Mouse (Mus musculus) embryonic stem cell, embryonic (primary cell): ENCODE results near the gene Prickle4.

ENCODE experiments used
- CTCF ChIA-PET, 4 experiments: fragments of 300-600 bp in 2 of 4; fragments of 350-600 bp in 2 of 4; sonication (Branson Sonifier 250); formaldehyde crosslinking; loops; one replicate each; lab custom pipeline; 2022; ENCODE audit warnings: inconsistent platforms in 2 of 4; lab: Charles Lee
- POLR2A ChIA-PET, 4 experiments: fragments of 300-600 bp in 2 of 4; fragments of 350-600 bp in 2 of 4; sonication (Branson Sonifier 250); formaldehyde crosslinking; loops; one replicate each; lab custom pipeline; 2022; ENCODE audit warnings: antibody characterized with exemption in 4 of 4, inconsistent platforms in 1 of 4; lab: Charles Lee

The Prickle4 gene

GRCm38 (mm10) chr17:47715037-47715436 lies 20.5 kb upstream of the Prickle4 start:
- CTCF ChIA-PET: interaction anchor here in 2 of 4 experiments (0.7 to 2.0 kb wide), 4 partner anchors 16 to 105 kb away, joined by 3 to 4 read pairs (median 3); partner anchors contain the start of gene Tfeb (in 1 of the 2)
- POLR2A ChIA-PET: interaction anchor here in 2 of 4 experiments (0.8 to 4.5 kb wide), 10 partner anchors 9 to 213 kb away, joined by 3 to 46 read pairs (median 10); partner anchors contain the start of genes Pgc (in 1 of the 2), Taf8 (in 1 of the 2) and Tfeb (in 1 of the 2)

- ChIA-PET POLR2A (interaction anchor here in 3 of 4 experiments (0.6 to 4.5 kb wide), 37 partner anchors 8 to 1009 kb away, joined by 3 to 46 read pairs (median 4); partner anchors contain the start of genes Pgc (in 3 of the 3) and Tfeb (in 1 of the 3)), CTCF (interaction anchor here (0.6 to 1.8 kb wide), 8 partner anchors 8 to 413 kb away, joined by 3 to 12 read pairs (median 4); no protein-coding TSS in a partner anchor)
Observed at GRCm38 (mm10) chr17:47712889-47713571, 18.5 kb upstream of the Prickle4 start.

- ChIA-PET CTCF (interaction anchor here in 3 of 4 experiments (0.6 to 1.2 kb wide), 9 partner anchors 8 to 390 kb away, joined by 3 to 5 read pairs (median 3); partner anchors contain the start of gene Tfeb (in 1 of the 3)), POLR2A (interaction anchor here in 3 of 4 experiments (0.6 to 4.5 kb wide), 20 partner anchors 8 to 705 kb away, joined by 3 to 46 read pairs (median 5); partner anchors contain the start of genes Gm21981 (in 1 of the 3), Pgc (in 1 of the 3), Prickle4 (in 1 of the 3) and Tfeb (in 1 of the 3))
Observed at GRCm38 (mm10) chr17:47711883-47712282, 17.3 kb upstream of the Prickle4 start.

- CTCF ChIA-PET: interaction anchor here in 2 of 4 experiments (0.7 to 0.9 kb wide), 3 partner anchors 10 to 188 kb away, joined by 3 to 5 read pairs (median 5); no protein-coding TSS in a partner anchor
- POLR2A ChIA-PET: interaction anchor here in 3 of 4 experiments (0.6 to 2.2 kb wide), 17 partner anchors 9 to 300 kb away, joined by 3 to 14 read pairs (median 4); partner anchors contain the start of gene Taf8 (in 1 of the 3)
Observed at GRCm38 (mm10) chr17:47710036-47710435, 15.5 kb upstream of the Prickle4 start.

GRCm38 (mm10) chr17:47708972-47709371 lies 14.4 kb upstream of the Prickle4 start:
- POLR2A ChIA-PET: interaction anchor here (0.6 to 2.2 kb wide), 18 partner anchors 8 to 905 kb away, joined by 3 to 14 read pairs (median 4); partner anchors contain the start of gene Taf8 (in 1 of the 4)
- CTCF ChIA-PET: interaction anchor here in 3 of 4 experiments (0.6 to 0.9 kb wide), 5 partner anchors 11 to 402 kb away, joined by 3 read pairs; no protein-coding TSS in a partner anchor

GRCm38 (mm10) chr17:47707961-47708360 lies 13.4 kb upstream of the Prickle4 start:
- ChIA-PET POLR2A (interaction anchor here in 3 of 4 experiments (0.6 to 4.8 kb wide), 11 partner anchors 8 to 79 kb away, joined by 3 to 28 read pairs (median 6); partner anchors contain the start of genes Gm21981 (in 1 of the 3), Prickle4 (in 1 of the 3) and Tfeb (in 1 of the 3)), CTCF (interaction anchor here in 1 of 4 experiments (0.7 kb wide), 1 partner anchor 23 kb away, joined by 3 read pairs; no protein-coding TSS in a partner anchor)

- CTCF ChIA-PET: interaction anchor here in 3 of 4 experiments (0.5 to 1.3 kb wide), 5 partner anchors 23 to 80 kb away, joined by 3 to 6 read pairs (median 3); no protein-coding TSS in a partner anchor
- POLR2A ChIA-PET: interaction anchor here (0.6 to 4.8 kb wide), 22 partner anchors 10 to 204 kb away, joined by 3 to 51 read pairs (median 6); partner anchors contain the start of genes Frs3 (in 2 of the 4), Pgc (in 2 of the 4), Taf8 (in 1 of the 4) and Tfeb (in 1 of the 4)
Observed at GRCm38 (mm10) chr17:47706196-47706595, 11.7 kb upstream of the Prickle4 start.

GRCm38 (mm10) chr17:47704692-47705091 lies 10.2 kb upstream of the Prickle4 start:
- CTCF ChIA-PET: interaction anchor here (0.5 to 2.6 kb wide), 26 partner anchors 9 to 396 kb away, joined by 3 to 12 read pairs (median 3); partner anchors contain the start of genes Gm21981 (in 3 of the 4), Prickle4 (in 3 of the 4), Pgc (in 1 of the 4) and Tfeb (in 1 of the 4)

GRCm38 (mm10) chr17:47703556-47703955 lies 9.0 kb upstream of the Prickle4 start:
- POLR2A ChIA-PET: interaction anchor here in 3 of 4 experiments (0.5 to 4.8 kb wide), 33 partner anchors 8 to 889 kb away, joined by 3 to 51 read pairs (median 5); partner anchors contain the start of genes Frs3 (in 2 of the 3), Pgc (in 2 of the 3), Tfeb (in 2 of the 3) and Gm21981 (in 1 of the 3)

More at GRCm38 (mm10) chr17:47704692-47705091, 10.2 kb upstream of the Prickle4 start:
- POLR2A ChIA-PET: interaction anchor here in 3 of 4 experiments (0.5 to 4.8 kb wide), 52 partner anchors 9 to 1060 kb away, joined by 3 to 51 read pairs (median 4); partner anchors contain the start of genes Frs3 (in 2 of the 3), Gm21981 (in 2 of the 3), Pgc (in 2 of the 3) and Prickle4 (in 2 of the 3)

GRCm38 (mm10) chr17:47702548-47703345 lies 8.2 kb upstream of the Prickle4 start:
- ChIA-PET CTCF (interaction anchor here in 3 of 4 experiments (0.6 to 2.6 kb wide), 7 partner anchors 8 to 562 kb away, joined by 3 to 12 read pairs (median 3); partner anchors contain the start of genes Frs3 (in 1 of the 3), Gm21981 (in 1 of the 3) and Prickle4 (in 1 of the 3)), POLR2A (interaction anchor here in 3 of 4 experiments (0.6 to 4.8 kb wide), 29 partner anchors 8 to 551 kb away, joined by 3 to 51 read pairs (median 5); partner anchors contain the start of genes Frs3 (in 2 of the 3), Tfeb (in 2 of the 3), Gm21981 (in 1 of the 3) and Pgc (in 1 of the 3))

More at GRCm38 (mm10) chr17:47703556-47703955, 9.0 kb upstream of the Prickle4 start:
- CTCF ChIA-PET: interaction anchor here (0.9 to 2.6 kb wide), 9 partner anchors 8 to 37 kb away, joined by 3 to 12 read pairs (median 3); partner anchors contain the start of genes Gm21981 (in 2 of the 4), Prickle4 (in 2 of the 4) and Frs3 (in 1 of the 4)

- ChIA-PET CTCF (interaction anchor here (0.6 to 1.3 kb wide), 4 partner anchors 54 to 561 kb away, joined by 3 to 5 read pairs (median 3); no protein-coding TSS in a partner anchor), POLR2A (interaction anchor here in 3 of 4 experiments (0.6 to 3.7 kb wide), 14 partner anchors 9 to 309 kb away, joined by 3 to 22 read pairs (median 4); partner anchors contain the start of gene Tfeb (in 1 of the 3))
Observed at GRCm38 (mm10) chr17:47701793-47702192, 7.3 kb upstream of the Prickle4 start.

GRCm38 (mm10) chr17:47699055-47699454 lies 4.5 kb upstream of the Prickle4 start:
- CTCF ChIA-PET: interaction anchor here in 2 of 4 experiments (0.6 to 1.2 kb wide), 3 partner anchors 8 to 207 kb away, joined by 3 to 4 read pairs (median 4); no protein-coding TSS in a partner anchor
- POLR2A ChIA-PET: interaction anchor here in 2 of 4 experiments (1.1 to 3.7 kb wide), 7 partner anchors 10 to 41 kb away, joined by 3 to 22 read pairs (median 10); partner anchors contain the start of genes Frs3 (in 1 of the 2), Tfeb (in 1 of the 2) and Tomm6 (in 1 of the 2)

- CTCF ChIA-PET: no interaction called here
- POLR2A ChIA-PET: interaction anchor here in 3 of 4 experiments (1.1 to 3.0 kb wide), 7 partner anchors 9 to 53 kb away, joined by 3 to 12 read pairs (median 10); partner anchors contain the start of genes Tomm6 (in 2 of the 3) and Frs3 (in 1 of the 3)
Observed at GRCm38 (mm10) chr17:47698156-47698555, 3.6 kb upstream of the Prickle4 start.

- POLR2A ChIA-PET: interaction anchor here (0.6 to 2.9 kb wide), 30 partner anchors 9 to 395 kb away, joined by 3 to 10 read pairs (median 4); no protein-coding TSS in a partner anchor
- CTCF ChIA-PET: interaction anchor here (0.6 to 2.1 kb wide), 21 partner anchors 9 to 220 kb away, joined by 3 to 9 read pairs (median 4); no protein-coding TSS in a partner anchor
Observed at GRCm38 (mm10) chr17:47695337-47695710, 788 bp upstream of the Prickle4 start.

- ChIA-PET POLR2A (interaction anchor here in 3 of 4 experiments (0.5 to 2.9 kb wide), 29 partner anchors 8 to 315 kb away, joined by 3 to 10 read pairs (median 4); no protein-coding TSS in a partner anchor), CTCF (interaction anchor here (0.6 to 2.1 kb wide), 25 partner anchors 10 to 1541 kb away, joined by 3 to 9 read pairs (median 4); partner anchors contain the start of genes Mad2l1bp (in 1 of the 4) and Taf8 (in 1 of the 4))
Observed at GRCm38 (mm10) chr17:47694442-47694502, 264 bp downstream of the Prickle4 start, which contains the start of gene Gm21981. TSS of gene Gm21981 (minus strand) at chr17:47694455.
